Mouse (Mus musculus): ENCODE measurements around the gene Scrn3.

- TF ChIP-seq POLR2A (IDR thresholded peaks at IDR 0.05; ENCODE audit: borderline replicate concordance, insufficient read depth, low read length) (no peak), CTCF (IDR thresholded peaks at IDR 0.05; ENCODE audit: borderline replicate concordance, insufficient read depth, low read depth, low read length) (no peak)
Measured at GRCm38 (mm10) chr2:73359941-73360340, 47.5 kb downstream of the Scrn3 start.

All from cerebellum, adult 2 months (tissue).